22 mouse cellular contexts compared by ENCODE assay signal in genomic region chr5:31813156-31813675, GRCm38 (mm10).
DNase-seq lines count a peak whose midpoint lies in the region; TF ChIP-seq lines count a peak whose summit lies in the region.
"Had no signal": no experiment of that assay in that cellular context is flagged by ENCODE, and none has a peak within 500 bp of the region (broad histone marks: within the 10 kb centered on the region; RNA-seq: fewer than 3 reads in every experiment).

No protein-coding gene starts in this region.

- DNase-seq in cerebellum, adult 9-10 months = peak; percentile 7
- no peak for DNase-seq in cerebellum, adult 8-10 months
- DNase-seq in gastrocnemius, adult 18-20 months (ENCODE audit: low spot score) = peak; percentile 10
- DNase-seq in gastrocnemius, postnatal 14 days = no peak
- DNase-seq in brain, adult 2 months (ENCODE audit: low read depth, low spot score) = peak; percentile 61
- DNase-seq in layer of hippocampus, adult 2 months (ENCODE audit: low spot score in 2 of 2) = peak; percentile 25 to 55
- DNase-seq in urinary bladder, postnatal 25 days (ENCODE audit: low spot score) = no peak
- no peak for DNase-seq in adrenal gland, postnatal 10 days
- DNase-seq: adrenal gland, postnatal 14 days; embryo, embryonic 11 days; kidney, adult 8-10 months; kidney, postnatal 10 days; liver; lung, embryonic 14.5 days; lung, postnatal 14 days; midbrain, embryonic 14.5 days; retina, postnatal 1 day; right cerebral cortex, postnatal 14 days had no signal

- intact Hi-C loops in gastrocnemius, postnatal 14 days (cut with DNase I; ENCODE audit: low total_unique reads) = no loop called here

- TF ChIP-seq CTCF in layer of hippocampus, adult 2 months (conservative IDR thresholded peaks at IDR 0.05) = no peak

- no peak overlapping the region for H3K4me3 ChIP-seq in layer of hippocampus, adult 2 months
- H3K4me3 ChIP-seq: embryonic facial prominence, embryonic 12.5 days; liver, embryonic 15.5 days; neural tube, embryonic 15.5 days; stomach, embryonic 15.5 days had no signal

- H3K27ac ChIP-seq in layer of hippocampus, adult 2 months = peak overlapping the region; percentile 78
- H3K27ac ChIP-seq: embryonic facial prominence, embryonic 12.5 days; liver, embryonic 15.5 days; neural tube, embryonic 15.5 days; stomach, embryonic 15.5 days had no signal

Comparison
In these comparisons a context has a peak if more than half of its experiments do, and no peak if none do; other contexts are left out.
1. DNase-seq: peak in cerebellum, adult 9-10 months (single experiment), gastrocnemius, adult 18-20 months (single experiment), brain, adult 2 months (single experiment) and layer of hippocampus, adult 2 months (2 of 2); none in cerebellum, adult 8-10 months (single experiment), gastrocnemius, postnatal 14 days (single experiment), urinary bladder, postnatal 25 days (single experiment) and adrenal gland, postnatal 10 days (single experiment).